Mouse (Mus musculus): ENCODE data around the gene Mta2.

- TF ChIP-seq CTCF (conservative IDR thresholded peaks at IDR 0.05; ENCODE audit: low read length) (no peak), NANOG (IDR thresholded peaks at IDR 0.05; ENCODE audit: borderline replicate concordance, low read length) (no peak), POU5F1 (IDR thresholded peaks at IDR 0.05; ENCODE audit: borderline replicate concordance, low read length) (no peak)
These were observed 22.0 kb upstream of the Mta2 start for GRCm38 (mm10) chr19:8919684-8920072.

Data from E14TG2a.4 (cell line).